Mouse (Mus musculus): ENCODE measurements at regions not wholly inside any gene's neighbourhood (a gene's known extent, or its start where the extent isn't known, plus 50 kb on each side); places are given as distances from the start of the nearest gene placed in this dataset.

DNA sequence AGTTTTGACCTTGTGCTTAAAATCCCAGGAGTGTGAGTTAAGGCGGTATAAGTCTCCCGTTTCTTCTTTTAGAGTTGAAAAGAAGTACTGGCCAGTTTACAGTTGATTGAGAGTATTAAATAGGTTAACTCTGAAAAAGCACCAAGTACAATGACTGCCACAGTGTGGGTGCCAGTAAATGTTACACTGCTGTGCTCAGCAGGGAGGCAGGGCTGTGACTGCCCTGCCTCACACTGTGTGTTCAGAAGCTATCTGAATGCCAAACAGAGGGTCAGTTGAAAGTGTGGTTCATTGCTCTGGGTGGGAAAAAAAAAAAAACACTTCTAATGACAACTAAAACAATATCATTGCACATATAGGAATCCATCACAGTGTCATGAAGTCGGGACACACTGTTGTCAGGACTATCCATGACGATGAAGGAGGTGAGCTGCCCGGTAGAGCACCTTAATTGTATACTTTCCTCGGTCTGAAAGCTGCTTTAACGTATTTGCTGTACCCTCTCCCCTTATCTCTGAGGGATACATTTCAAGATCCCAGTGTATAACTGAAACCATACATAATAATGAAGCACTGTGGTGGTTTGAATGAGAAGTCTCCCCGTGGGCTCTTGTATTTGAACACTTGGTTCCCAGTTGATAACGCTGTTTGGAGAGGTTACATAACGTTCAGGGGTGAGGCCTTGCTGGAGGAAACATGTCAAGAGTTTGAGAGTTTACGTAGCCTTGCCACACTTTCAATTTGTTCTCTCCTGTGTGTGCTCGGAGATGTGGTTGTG is 146.9 kb downstream of the Tm2d1 start:
- H3K4me1 ChIP-seq: peaks cover 14% of the 10 kb centered on the region
- no peak overlapping the region for H3K4me2 ChIP-seq
- WGBS: 53% methylated on average over 12 of the region's 12 CpGs

DNA sequence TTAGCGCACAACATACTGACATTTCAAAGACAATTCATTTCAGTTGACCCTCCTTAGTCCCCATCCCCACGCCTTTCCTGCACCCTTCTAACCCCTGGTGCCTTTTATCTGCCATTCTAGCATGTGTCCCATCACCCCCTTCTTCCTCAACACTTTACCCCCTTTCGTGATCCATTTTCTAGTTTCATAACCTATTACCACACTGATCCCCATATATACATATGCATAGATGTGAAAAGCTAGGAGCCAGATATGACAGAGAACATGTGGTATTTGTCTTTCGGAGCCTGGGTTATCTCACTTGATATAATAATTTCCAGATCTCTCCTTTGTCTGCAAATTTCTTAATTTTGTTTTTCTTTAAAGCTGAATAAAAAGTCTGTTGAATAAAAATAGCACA is 154.9 kb downstream of the Tm2d1 start:
- H3K9me3 ChIP-seq: no peaks in the 10 kb centered on the region
- ATAC-seq (ENCODE audit: extremely low read depth, insufficient number of reproducible peaks, low FRiP score, low TSS enrichment): no peak

More for the DNA sequence above, 146.9 kb downstream of the Tm2d1 start:
- Histone ChIP-seq H3K27ac (replicated peaks) (no peak overlapping the region), H3K4me3 (no peak overlapping the region), H3K9ac (no peak overlapping the region), H3K36me3 (no peaks in the 10 kb centered on the region), H3K9me3 (no peaks in the 10 kb centered on the region), H3K27me3 (replicated peaks) (no peaks in the 10 kb centered on the region)
- no peak for ATAC-seq (ENCODE audit: extremely low read depth, insufficient number of reproducible peaks, low FRiP score, low TSS enrichment)

DNA sequence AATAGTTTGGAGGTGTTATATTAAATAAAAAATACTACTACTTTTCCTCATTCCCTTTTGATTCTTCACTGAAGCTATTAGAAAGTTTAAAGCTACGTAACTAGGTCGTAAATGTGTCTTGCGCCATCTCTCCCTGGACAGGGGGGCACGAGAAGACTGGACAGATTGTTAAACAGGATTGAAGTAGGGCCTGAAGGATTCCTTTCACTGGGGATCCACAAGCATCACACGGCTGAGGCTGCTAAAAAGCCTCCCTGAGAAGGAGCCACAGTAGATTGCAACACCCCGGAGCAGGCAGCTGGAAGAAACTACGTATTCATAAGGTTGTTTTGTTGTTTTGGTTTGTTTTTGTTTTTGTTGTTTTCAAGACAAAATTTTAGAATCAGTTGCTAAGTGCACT is 158.7 kb downstream of the Tm2d1 start:
- H3K9me3 ChIP-seq: no peaks in the 10 kb centered on the region
- H3K27me3 ChIP-seq (replicated peaks): no peaks in the 10 kb centered on the region
- WGBS: 77% methylated on average over 7 of the region's 7 CpGs
- H3K4me2 ChIP-seq: no peak overlapping the region
- H3K27ac ChIP-seq (replicated peaks): no peak overlapping the region
- H3K9ac ChIP-seq: no peak overlapping the region
- no peaks in the 10 kb centered on the region for H3K36me3 ChIP-seq
- H3K4me3 ChIP-seq: no peak overlapping the region
- peaks cover 11% of the 10 kb centered on the region; the same call in 1 of the 2 replicates for H3K4me1 ChIP-seq
- ATAC-seq (ENCODE audit: extremely low read depth, insufficient number of reproducible peaks, low FRiP score, low TSS enrichment): no peak

More for the DNA sequence above, 154.9 kb downstream of the Tm2d1 start:
- no peak overlapping the region for H3K4me3 ChIP-seq
- no peak overlapping the region for H3K27ac ChIP-seq (replicated peaks)
- WGBS: 64% methylated on average over 4 of the region's 4 CpGs
- H3K4me1 ChIP-seq: 0 out of 2 replicates have a peak, but pooled peaks cover 4% of the 10 kb centered on the region
- H3K27me3 ChIP-seq (replicated peaks): no peaks in the 10 kb centered on the region
- H3K9ac ChIP-seq: no peak overlapping the region
- no peak overlapping the region for H3K4me2 ChIP-seq
- H3K36me3 ChIP-seq: no peaks in the 10 kb centered on the region

DNA sequence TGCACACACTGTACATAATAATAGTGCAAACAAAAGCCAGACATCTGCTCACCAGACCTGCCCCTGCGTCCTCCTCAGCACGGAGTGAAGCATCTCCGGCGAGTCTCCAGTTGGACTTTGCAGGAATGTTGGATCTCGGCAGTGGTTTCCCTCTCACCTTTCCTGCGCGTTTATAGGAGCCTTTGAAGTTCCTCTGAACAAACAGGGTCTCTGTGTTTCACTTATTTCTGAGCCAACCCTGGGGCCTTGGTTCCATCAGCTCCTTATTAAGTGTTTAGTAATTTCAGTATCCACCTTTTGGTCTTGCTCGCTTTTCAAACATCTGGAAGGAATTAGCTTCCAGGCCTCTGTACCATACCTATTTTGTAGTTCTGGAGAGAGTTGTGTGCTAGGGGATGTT is 159.7 kb downstream of the Tm2d1 start:
- H3K27me3 ChIP-seq (replicated peaks): no peaks in the 10 kb centered on the region
- H3K4me3 ChIP-seq: no peak overlapping the region
- H3K27ac ChIP-seq (replicated peaks): no peak overlapping the region
- no peak overlapping the region for H3K4me2 ChIP-seq
- no peaks in the 10 kb centered on the region for H3K36me3 ChIP-seq
- no peaks in the 10 kb centered on the region for H3K9me3 ChIP-seq
- no peak for ATAC-seq (ENCODE audit: extremely low read depth, insufficient number of reproducible peaks, low FRiP score, low TSS enrichment)
- no peak overlapping the region for H3K9ac ChIP-seq
- whole genome bisulfite sequencing: 75% methylated on average over 8 of the region's 8 CpGs
- peaks cover 11% of the 10 kb centered on the region; the same call in 1 of the 2 replicates for H3K4me1 ChIP-seq

DNA sequence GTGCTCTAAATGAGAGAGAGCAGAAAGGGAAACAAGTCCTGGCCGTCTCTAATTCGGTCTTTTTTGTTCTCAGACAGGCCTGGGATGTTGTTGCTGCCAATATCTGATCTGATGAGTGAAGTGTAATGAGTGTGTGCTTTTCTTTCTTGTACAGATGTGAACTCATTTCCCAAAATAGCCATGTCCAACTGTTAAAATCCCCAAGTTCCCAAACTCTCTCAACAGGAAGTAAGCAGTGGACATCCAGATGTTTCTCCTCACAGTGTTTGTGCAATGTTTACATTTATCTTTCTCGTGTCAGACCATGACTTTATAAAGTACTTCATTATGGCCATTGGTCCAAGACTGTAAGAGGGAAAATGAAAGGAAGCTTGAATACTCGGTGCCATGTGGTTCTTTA is 161.5 kb downstream of the Tm2d1 start:
- Histone ChIP-seq H3K36me3 (no peaks in the 10 kb centered on the region), H3K27me3 (replicated peaks) (no peaks in the 10 kb centered on the region), H3K9me3 (no peaks in the 10 kb centered on the region), H3K4me1 (peaks cover 7% of the 10 kb centered on the region; the same call in 1 of the 2 replicates), H3K27ac (replicated peaks) (0 out of 2 replicates have a peak overlapping the region, but pooled peaks have one; percentile 37), H3K9ac (no peak overlapping the region), H3K4me3 (no peak overlapping the region), H3K4me2 (no peak overlapping the region)
- no peak for ATAC-seq (ENCODE audit: extremely low read depth, insufficient number of reproducible peaks, low FRiP score, low TSS enrichment)
- 40% methylated on average over 4 of the region's 4 CpGs for WGBS

DNA sequence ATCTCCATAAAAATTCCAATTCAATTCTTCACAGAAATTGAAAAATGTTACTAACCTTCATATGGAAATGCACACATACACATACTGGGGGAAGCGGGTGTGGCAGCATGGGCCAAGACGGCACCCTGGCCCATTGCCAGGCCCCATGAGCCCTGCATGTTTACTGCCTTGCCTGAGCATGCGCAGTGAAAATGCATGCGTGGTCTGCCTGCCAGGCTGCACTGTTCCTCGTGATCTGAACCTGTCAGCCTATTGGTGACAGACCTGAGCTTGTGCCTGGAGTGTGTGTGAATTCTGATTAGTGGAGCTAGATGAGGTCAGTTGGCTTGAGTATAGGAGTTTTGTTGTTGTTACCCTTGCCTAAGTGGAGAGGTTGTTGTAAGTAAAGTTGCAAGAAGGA is 167.9 kb downstream of the Tm2d1 start:
- Histone ChIP-seq H3K36me3 (no peaks in the 10 kb centered on the region), H3K27me3 (replicated peaks) (no peaks in the 10 kb centered on the region), H3K9me3 (no peaks in the 10 kb centered on the region), H3K4me3 (no peak overlapping the region), H3K4me2 (no peak overlapping the region), H3K9ac (no peak overlapping the region), H3K4me1 (no peaks in the 10 kb centered on the region), H3K27ac (replicated peaks) (no peak overlapping the region)
- 79% methylated on average over 5 of the region's 5 CpGs for WGBS
- no peak for ATAC-seq (ENCODE audit: extremely low read depth, insufficient number of reproducible peaks, low FRiP score, low TSS enrichment)

DNA sequence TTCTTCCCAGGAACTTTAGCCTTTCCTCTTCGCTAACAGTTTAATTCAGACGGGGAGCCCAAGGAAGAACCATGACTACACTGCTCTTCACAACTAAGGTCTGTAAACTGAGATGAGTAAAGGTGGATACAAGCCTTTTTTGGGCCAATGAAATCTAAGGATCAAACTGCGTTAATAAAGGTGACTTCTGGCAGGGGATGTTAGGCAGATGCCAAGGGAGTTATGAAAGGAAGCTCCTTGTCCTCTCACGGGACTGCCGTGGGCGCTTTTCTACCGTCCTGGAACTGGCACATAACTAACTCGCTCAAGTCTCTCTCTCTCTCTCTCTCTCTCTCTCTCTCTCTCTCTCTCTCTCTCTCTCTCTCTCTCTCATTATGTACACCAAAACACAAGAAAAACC is 175.7 kb downstream of the Tm2d1 start:
- 75% methylated on average over 8 of the region's 8 CpGs for WGBS
- H3K9ac ChIP-seq: no peak overlapping the region
- H3K9me3 ChIP-seq: no peaks in the 10 kb centered on the region

DNA sequence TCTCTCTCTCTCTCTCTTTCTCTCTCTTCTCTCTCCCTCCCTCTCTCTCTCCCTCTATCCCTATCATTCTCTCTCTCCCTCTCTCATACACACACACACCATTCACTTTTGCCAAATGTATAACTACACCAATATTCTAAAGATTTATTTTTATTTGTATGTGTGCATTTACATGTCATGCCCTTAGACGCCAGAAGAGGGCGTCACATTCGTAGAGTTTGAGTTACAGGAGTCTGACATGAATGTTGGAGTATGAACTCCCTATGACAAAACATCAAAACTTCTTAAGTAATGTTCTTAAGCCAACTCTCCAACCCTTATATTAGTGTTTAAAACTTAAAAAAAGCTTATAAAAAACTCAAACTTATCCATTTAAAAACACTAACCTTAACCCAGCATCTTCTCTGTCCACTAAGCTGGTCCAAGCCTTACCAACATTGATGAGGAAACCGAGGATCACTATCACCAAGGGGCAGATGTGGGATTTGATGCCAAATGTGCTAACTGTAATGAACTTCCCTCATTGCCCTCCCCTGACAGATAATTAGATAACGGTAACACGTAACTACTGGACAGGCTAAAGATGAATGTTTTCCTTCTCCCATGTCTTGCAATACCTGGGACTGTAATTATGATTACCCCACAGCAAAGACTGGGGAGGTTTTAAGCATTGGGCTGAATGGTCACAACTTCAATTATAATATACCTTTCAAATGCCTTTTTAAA is 176.7 kb downstream of the Tm2d1 start:
- WGBS: 47% methylated on average over 6 of the region's 6 CpGs
- Histone ChIP-seq H3K4me2 (no peak overlapping the region), H3K4me3 (no peak overlapping the region), H3K4me1 (peaks cover 33% of the 10 kb centered on the region), H3K9ac (no peak overlapping the region), H3K27me3 (replicated peaks) (no peaks in the 10 kb centered on the region), H3K9me3 (no peaks in the 10 kb centered on the region), H3K36me3 (no peaks in the 10 kb centered on the region), H3K27ac (replicated peaks) (no peak overlapping the region)
- no peak for ATAC-seq (ENCODE audit: extremely low read depth, insufficient number of reproducible peaks, low FRiP score, low TSS enrichment)

More for the DNA sequence above, 175.7 kb downstream of the Tm2d1 start:
- no peak overlapping the region for H3K4me2 ChIP-seq
- H3K27ac ChIP-seq (replicated peaks): no peak overlapping the region
- H3K27me3 ChIP-seq (replicated peaks): no peaks in the 10 kb centered on the region
- peaks cover 23% of the 10 kb centered on the region for H3K4me1 ChIP-seq
- ATAC-seq (ENCODE audit: extremely low read depth, insufficient number of reproducible peaks, low FRiP score, low TSS enrichment): no peak
- no peaks in the 10 kb centered on the region for H3K36me3 ChIP-seq
- H3K4me3 ChIP-seq: no peak overlapping the region

DNA sequence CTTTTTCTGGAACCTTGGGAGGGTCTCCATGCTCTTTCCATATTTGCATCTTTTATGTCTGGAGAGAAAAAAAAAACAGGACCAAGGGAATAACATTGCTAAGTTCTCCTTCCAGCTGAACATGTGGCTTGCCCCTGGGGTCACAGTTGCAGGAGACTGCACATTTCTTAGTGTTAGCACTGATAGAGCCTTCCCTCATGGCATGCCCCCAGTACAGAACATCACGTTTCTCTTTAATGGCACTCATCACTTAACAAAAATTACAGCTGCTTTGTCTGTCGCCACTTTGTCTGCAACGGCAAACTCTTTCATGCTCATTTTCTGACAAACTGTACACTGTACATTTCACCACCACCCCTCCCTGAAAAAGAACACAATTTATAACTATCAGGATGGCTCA is 180.0 kb downstream of the Tm2d1 start:
- Histone ChIP-seq H3K4me2 (no peak overlapping the region), H3K4me3 (no peak overlapping the region), H3K36me3 (no peaks in the 10 kb centered on the region), H3K27me3 (replicated peaks) (no peaks in the 10 kb centered on the region), H3K27ac (replicated peaks) (peak overlapping the region; percentile 87), H3K9ac (no peak overlapping the region), H3K4me1 (peaks cover 44% of the 10 kb centered on the region), H3K9me3 (no peaks in the 10 kb centered on the region)
- ATAC-seq (ENCODE audit: extremely low read depth, insufficient number of reproducible peaks, low FRiP score, low TSS enrichment): no peak
- 21% methylated on average over 3 of the region's 3 CpGs for WGBS

DNA sequence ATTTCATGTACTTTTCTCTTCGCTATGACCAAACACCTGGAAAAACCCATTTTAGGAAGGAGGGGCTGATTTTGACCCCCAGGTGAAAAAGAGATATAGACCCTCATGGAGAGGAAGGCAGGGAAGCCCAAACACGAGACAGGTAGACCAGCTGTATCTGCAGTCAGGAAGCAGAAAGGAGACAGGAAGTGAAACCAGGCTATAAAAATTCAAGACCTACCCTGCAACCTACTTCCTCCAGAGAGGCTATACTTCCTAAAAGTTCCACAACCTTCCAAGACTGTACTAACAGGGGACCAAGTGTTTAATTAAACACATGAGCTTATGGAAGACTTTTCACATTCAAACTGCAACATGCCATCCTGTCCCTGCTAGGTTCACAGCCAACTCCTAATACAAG is 180.9 kb downstream of the Tm2d1 start:
- H3K4me2 ChIP-seq: no peak overlapping the region
- H3K36me3 ChIP-seq: no peaks in the 10 kb centered on the region

DNA sequence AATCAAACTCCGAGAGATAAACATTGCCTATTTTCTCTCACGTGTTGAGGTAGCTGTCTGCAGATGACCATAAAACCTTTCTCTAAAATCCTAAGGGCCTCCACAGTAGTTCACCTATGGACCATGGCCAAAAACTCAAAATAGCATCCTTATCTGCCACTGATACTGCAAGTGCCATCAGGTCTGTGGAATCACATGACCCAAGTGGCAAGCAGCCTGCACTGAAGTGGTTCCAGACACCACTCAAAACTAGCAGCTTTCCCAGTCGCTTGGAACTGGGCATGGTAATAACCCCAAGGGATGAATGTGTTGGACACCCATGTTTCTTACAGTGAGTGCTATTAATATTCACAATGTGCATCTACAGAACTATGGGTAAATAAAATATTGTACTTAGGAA is 182.0 kb downstream of the Tm2d1 start:
- no peaks in the 10 kb centered on the region for H3K36me3 ChIP-seq
- no peaks in the 10 kb centered on the region for H3K9me3 ChIP-seq
- WGBS: 32% methylated on average over 3 of the region's 3 CpGs
- no peak overlapping the region for H3K9ac ChIP-seq
- H3K4me1 ChIP-seq: peaks cover 39% of the 10 kb centered on the region
- H3K27me3 ChIP-seq (replicated peaks): no peaks in the 10 kb centered on the region
- H3K4me3 ChIP-seq: no peak overlapping the region
- H3K27ac ChIP-seq (replicated peaks): peak overlapping the region; percentile 87
- peak; percentile 80; the same call in 1 of the 2 replicates for ATAC-seq (ENCODE audit: extremely low read depth, insufficient number of reproducible peaks, low FRiP score, low TSS enrichment)
- H3K4me2 ChIP-seq: peak overlapping the region; percentile 42

More for the DNA sequence above, 180.9 kb downstream of the Tm2d1 start:
- no peaks in the 10 kb centered on the region for H3K27me3 ChIP-seq (replicated peaks)
- peak overlapping the region; percentile 87 for H3K27ac ChIP-seq (replicated peaks)
- 79% methylated on average over 2 of the region's 2 CpGs for WGBS
- H3K9me3 ChIP-seq: no peaks in the 10 kb centered on the region
- peaks cover 42% of the 10 kb centered on the region for H3K4me1 ChIP-seq
- no peak overlapping the region for H3K9ac ChIP-seq
- ATAC-seq (ENCODE audit: extremely low read depth, insufficient number of reproducible peaks, low FRiP score, low TSS enrichment): no peak
- H3K4me3 ChIP-seq: no peak overlapping the region
